28 mouse cellular contexts compared by ENCODE assay signal in genomic region chr7:29023514-29023913, GRCm38 (mm10). TPM values are rescaled to one million over a fixed set of nuclear protein-coding genes. Genes with fewer than 3 reads are reported as not detected.
DNase-seq lines count a peak whose midpoint lies in the region; ATAC-seq and TF ChIP-seq lines count a peak whose summit lies in the region.
"Had no signal": no experiment of that assay in that cellular context is flagged by ENCODE, and none has a peak within 500 bp of the region (broad histone marks: within the 10 kb centered on the region; RNA-seq: fewer than 3 reads in every experiment).

No protein-coding gene starts in this region.

- H3K9me3 ChIP-seq in liver, postnatal 0 days (ENCODE audit: low read length): no peaks in the 10 kb centered on the region
- H3K9me3 ChIP-seq in liver, embryonic 12.5 days (replicated peaks): no peaks in the 10 kb centered on the region
- H3K9me3 ChIP-seq in intestine, postnatal 0 days (ENCODE audit: control insufficient read depth): no peaks in the 10 kb centered on the region
- H3K9me3 ChIP-seq: embryonic facial prominence, embryonic 10.5 days; embryonic facial prominence, embryonic 15.5 days; forebrain, embryonic 12.5 days; hindbrain, embryonic 13.5 days; liver, embryonic 13.5 days; neural tube, embryonic 13.5 days had no signal

- 78% methylated on average over 8 of the region's 8 CpGs for WGBS in liver, postnatal 0 days (ENCODE audit: insufficient replicate concordance)
- 77% methylated on average over 8 of the region's 8 CpGs for WGBS in liver, embryonic 12.5 days (ENCODE audit: insufficient replicate concordance)
- WGBS in intestine, postnatal 0 days: 89% methylated on average over 8 of the region's 8 CpGs

- H3K36me3 ChIP-seq in liver, postnatal 0 days (replicated peaks; ENCODE audit: insufficient read depth, low read length): no peaks in the 10 kb centered on the region
- H3K36me3 ChIP-seq in liver, embryonic 12.5 days: no peaks in the 10 kb centered on the region
- no peaks in the 10 kb centered on the region for H3K36me3 ChIP-seq in intestine, postnatal 0 days (ENCODE audit: control insufficient read depth, insufficient read depth)
- H3K36me3 ChIP-seq: embryonic facial prominence, embryonic 10.5 days; embryonic facial prominence, embryonic 15.5 days; forebrain, embryonic 12.5 days; hindbrain, embryonic 13.5 days; liver, embryonic 13.5 days; neural tube, embryonic 13.5 days had no signal

- H3K27me3 ChIP-seq in liver, postnatal 0 days (ENCODE audit: insufficient read depth, low read length): peaks cover 25% of the 10 kb centered on the region
- H3K27me3 ChIP-seq in liver, embryonic 12.5 days (replicated peaks): peaks cover 46% of the 10 kb centered on the region
- H3K27me3 ChIP-seq in intestine, postnatal 0 days (replicated peaks; ENCODE audit: control insufficient read depth, insufficient read depth, low read length): peaks cover 24% of the 10 kb centered on the region

- H3K4me2 ChIP-seq in liver, postnatal 0 days (ENCODE audit: low read depth, low read length): no peak overlapping the region
- no peak overlapping the region for H3K4me2 ChIP-seq in liver, embryonic 12.5 days
- no peak overlapping the region for H3K4me2 ChIP-seq in intestine, postnatal 0 days (replicated peaks; ENCODE audit: low read depth)
- H3K4me2 ChIP-seq: embryonic facial prominence, embryonic 15.5 days; forebrain, embryonic 12.5 days; hindbrain, embryonic 13.5 days; liver, embryonic 13.5 days; midbrain, embryonic 11.5 days; neural tube, embryonic 13.5 days had no signal

- H3K27ac ChIP-seq in liver, postnatal 0 days (ENCODE audit: low read depth): no peak overlapping the region
- H3K27ac ChIP-seq in liver, embryonic 12.5 days: no peak overlapping the region
- no peak overlapping the region for H3K27ac ChIP-seq in intestine, postnatal 0 days (ENCODE audit: low read depth, low read length)
- H3K27ac ChIP-seq: embryonic facial prominence, embryonic 10.5 days; embryonic facial prominence, embryonic 15.5 days; forebrain, embryonic 12.5 days; hindbrain, embryonic 13.5 days; layer of hippocampus, adult 2 months; liver, embryonic 13.5 days; neural tube, embryonic 13.5 days had no signal

- TF ChIP-seq EP300 in liver, postnatal 0 days (IDR thresholded peaks at IDR 0.05; ENCODE audit: low read depth): no peak

- H3K4me3 ChIP-seq in liver, postnatal 0 days (ENCODE audit: low read depth, low read length): no peak overlapping the region
- H3K4me3 ChIP-seq in liver, embryonic 12.5 days: no peak overlapping the region
- H3K4me3 ChIP-seq in intestine, postnatal 0 days (ENCODE audit: low read depth, low read length): no peak overlapping the region
- H3K4me3 ChIP-seq: embryonic facial prominence, embryonic 10.5 days; embryonic facial prominence, embryonic 15.5 days; forebrain, embryonic 12.5 days; hindbrain, embryonic 13.5 days; layer of hippocampus, adult 2 months; liver, embryonic 13.5 days; neural tube, embryonic 13.5 days had no signal

- peak; percentile 17; the same call in 1 of the 2 replicates for ATAC-seq in liver, postnatal 0 days
- ATAC-seq in liver, embryonic 12.5 days: no peak
- ATAC-seq in megakaryocyte, adult 5-6 weeks (ENCODE audit: poor library complexity, severe bottlenecking): peak; percentile 84
- ATAC-seq in intestine, postnatal 0 days: no peak
- ATAC-seq: forebrain, postnatal 0 days; midbrain, embryonic 16.5 days had no signal

- TF ChIP-seq CTCF in liver, postnatal 0 days (IDR thresholded peaks at IDR 0.05; ENCODE audit: low read depth): no peak
- no peak for TF ChIP-seq CTCF in intestine, postnatal 0 days (IDR thresholded peaks at IDR 0.05; ENCODE audit: low read depth)

- DNase-seq in liver, postnatal 0 days: no peak
- peak; percentile 30 for DNase-seq in thymus, postnatal 4 days
- DNase-seq in thymus, postnatal 10 days (ENCODE audit: low spot score in 2 of 2): no peak
- DNase-seq in kidney, postnatal 4 days: no peak
- DNase-seq in layer of hippocampus, postnatal 25 days (ENCODE audit: extremely low spot score in 1 of 2, low spot score in 1 of 2): no peak
- DNase-seq: adrenal gland, postnatal 36 days; cerebellum, adult 8-10 months; cerebellum, postnatal 25 days; forebrain, postnatal 0 days; gastrocnemius, postnatal 10 days; heart, postnatal 4 days; kidney, adult 11 months; kidney, postnatal 25 days; liver, embryonic 13.5 days; lung, adult 2 months; retina, postnatal 1 day; right cerebral cortex, postnatal 14 days had no signal

- H3K9ac ChIP-seq in liver, postnatal 0 days (replicated peaks): no peak overlapping the region
- H3K9ac ChIP-seq in liver, embryonic 12.5 days: no peak overlapping the region
- H3K9ac ChIP-seq in intestine, postnatal 0 days (ENCODE audit: low read depth, low read length): no peak overlapping the region
- H3K9ac ChIP-seq: embryonic facial prominence, embryonic 15.5 days; forebrain, embryonic 12.5 days; forebrain, postnatal 0 days; hindbrain, embryonic 13.5 days; liver, embryonic 13.5 days; neural tube, embryonic 13.5 days had no signal

- H3K4me1 ChIP-seq in liver, postnatal 0 days (ENCODE audit: insufficient read depth): peaks cover 7% of the 10 kb centered on the region; the same call in 1 of the 2 replicates
- H3K4me1 ChIP-seq in liver, embryonic 12.5 days: peaks cover 39% of the 10 kb centered on the region
- H3K4me1 ChIP-seq in intestine, postnatal 0 days (replicated peaks; ENCODE audit: control insufficient read depth, insufficient read depth, low read length): no peaks in the 10 kb centered on the region

RNA-seq across cellular contexts. Expression of gene Map4k1, which starts 41.7 kb away (rescaled TPM):
- polyA plus RNA-seq in liver, postnatal 0 days (2015; fragmentation: Nextera tagmentation; extraction: Ambion mirVana): 11.9 and 16.5 TPM in 2 replicates
- 33.3 and 35.0 TPM in 2 replicates for polyA plus RNA-seq in liver, embryonic 12.5 days (2016; fragmentation: Nextera tagmentation; extraction: Ambion mirVana)
- total RNA-seq in megakaryocyte, adult 5-6 weeks (2015): 53.8 and 54.4 TPM in 2 replicates
- 44.2 and 60.4 TPM in 2 replicates for total RNA-seq in megakaryocyte, adult 5-6 weeks (2017)
- total RNA-seq in layer of hippocampus, postnatal 25 days (2021): 1 to 10 TPM; 2.1 to 2.4 TPM
- 1.5 and 1.6 TPM in 2 replicates for polyA plus RNA-seq in intestine, postnatal 0 days (2015; fragmentation: Nextera tagmentation; extraction: Ambion mirVana)

RNA-seq across cellular contexts. Expression of gene Eif3k, which starts 41.9 kb away (rescaled TPM):
- 162 and 166 TPM in 2 replicates for polyA plus RNA-seq in liver, postnatal 0 days (2015; fragmentation: Nextera tagmentation; extraction: Ambion mirVana)
- 325 and 336 TPM in 2 replicates for polyA plus RNA-seq in liver, embryonic 12.5 days (2016; fragmentation: Nextera tagmentation; extraction: Ambion mirVana)
- total RNA-seq in megakaryocyte, adult 5-6 weeks (2015): 216 and 241 TPM in 2 replicates
- total RNA-seq in megakaryocyte, adult 5-6 weeks (2017): 340 and 348 TPM in 2 replicates
- 100 to 1,000 TPM; 179 to 185 TPM for total RNA-seq in layer of hippocampus, postnatal 25 days (2021)
- 282 and 286 TPM in 2 replicates for polyA plus RNA-seq in intestine, postnatal 0 days (2015; fragmentation: Nextera tagmentation; extraction: Ambion mirVana)

Comparison
In these comparisons a context has a peak if more than half of its experiments do, and no peak if none do; other contexts are left out.
1. ATAC-seq: peak in liver, postnatal 0 days (single experiment) and megakaryocyte, adult 5-6 weeks (single experiment); none in liver, embryonic 12.5 days (single experiment) and intestine, postnatal 0 days (single experiment).